Mouse (Mus musculus) embryonic facial prominence, embryonic 10.5 days (tissue): ENCODE measurements around the gene Tsfm. TPM values are rescaled to one million over a fixed set of nuclear protein-coding genes. Genes with fewer than 3 reads are reported as not detected.

Experiments
- DNase-seq: peaks from one replicate; pipeline ENCODE4 v3.0.0-alpha.2; 2017; ENCODE audit warnings: low spot score
- H3K27ac ChIP-seq: fragments of 300-500 bp; sonication (generic); replicated peaks from 2 replicates; pipeline ENCODE4 v1.5.1; 2016; ENCODE audit warnings: mild to moderate bottlenecking
- H3K27me3 ChIP-seq: fragments of 300-500 bp; sonication (generic); replicated peaks from 2 replicates; pipeline ENCODE4 v1.6.1; 2016; ENCODE audit warnings: low read depth, mild to moderate bottlenecking; ENCODE audit not compliant: poor library complexity, severe bottlenecking
- H3K36me3 ChIP-seq: fragments of 300-500 bp; sonication (generic); replicated peaks from 2 replicates; pipeline ENCODE4 v1.6.1; 2016; ENCODE audit warnings: mild to moderate bottlenecking, moderate library complexity
- H3K4me1 ChIP-seq: fragments of 300-500 bp; sonication (generic); 2 replicates; pipeline ENCODE4 v1.6.1; 2016
- H3K4me3 ChIP-seq: fragments of 300-500 bp; sonication (generic); 2 replicates; pipeline ENCODE4 v1.5.1; 2016; ENCODE audit warnings: mild to moderate bottlenecking, moderate library complexity
- H3K9me3 ChIP-seq: fragments of 300-500 bp; sonication (generic); 2 replicates; pipeline ENCODE4 v1.6.1; 2016; ENCODE audit warnings: mild to moderate bottlenecking
- WGBS: fragments of 180-500 bp; shearing (Covaris S2); methylation state at CpG from one replicate; pipeline ENCODE4 v1.1.7; 2016; 5-methylcytosine and 5-hydroxymethylcytosine counted together
- polyA plus RNA-seq: library from polyadenylated mRNA; unstranded; fragments of >200 nt; fragmentation: Nextera tagmentation; extraction: Ambion mirVana; gene quantifications from 2 replicates; pipeline ENCODE4 v1.2.1, GENCODE M21; 2016

The Tsfm gene
- polyA plus RNA-seq, 1 experiment from 2014 or later = 106 TPM

DNA sequence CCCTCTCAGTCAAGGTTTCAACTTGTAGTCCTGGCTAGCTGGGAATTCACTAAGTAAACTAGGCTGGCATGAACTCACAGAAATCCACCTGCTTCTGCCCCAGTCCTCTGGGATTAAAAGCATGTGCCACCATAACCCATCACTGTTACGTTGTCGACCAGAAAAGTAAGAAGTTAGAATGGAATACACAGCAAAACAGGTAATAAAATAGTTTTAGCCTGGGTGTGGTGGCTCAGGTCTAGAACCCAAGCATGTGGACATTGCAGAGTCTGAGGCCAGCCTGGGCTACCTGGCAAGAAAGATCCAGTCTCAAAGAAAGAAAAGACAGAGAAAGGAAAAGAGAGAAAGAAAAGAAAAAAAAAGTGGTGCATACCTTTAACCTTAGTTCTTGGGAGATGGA lies 30.9 kb upstream of the Tsfm start:
- Histone ChIP-seq H3K4me1 (peaks cover 58% of the 10 kb centered on the region), H3K4me3 (no peak overlapping the region), H3K27me3 (peaks cover 53% of the 10 kb centered on the region), H3K27ac (no peak overlapping the region), H3K36me3 (peaks cover 35% of the 10 kb centered on the region), H3K9me3 (no peaks in the 10 kb centered on the region)
- DNase-seq = no peak
- WGBS = 73% methylated on average over 2 of the region's 2 CpGs

DNA sequence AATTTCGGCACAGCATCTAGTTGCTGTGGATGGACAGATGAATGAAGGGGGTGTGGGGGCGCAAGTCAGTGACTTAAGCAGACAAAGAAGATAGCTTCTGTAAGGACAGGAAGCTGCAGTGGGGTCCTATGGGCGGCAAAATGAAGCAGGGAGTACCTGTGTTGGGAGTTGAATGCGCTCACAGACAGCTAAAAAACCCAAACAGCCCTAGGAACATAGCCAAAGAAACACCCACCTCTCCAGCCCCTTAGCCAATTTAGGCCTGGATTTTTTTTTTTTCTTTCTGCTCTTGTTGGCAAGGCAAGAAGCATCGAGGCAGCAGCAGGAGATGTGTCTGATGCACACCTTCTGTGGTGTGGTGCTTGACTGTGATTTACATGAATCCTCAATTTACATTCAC lies 30.4 kb upstream of the Tsfm start:
- no peak overlapping the region for H3K27ac ChIP-seq

DNA sequence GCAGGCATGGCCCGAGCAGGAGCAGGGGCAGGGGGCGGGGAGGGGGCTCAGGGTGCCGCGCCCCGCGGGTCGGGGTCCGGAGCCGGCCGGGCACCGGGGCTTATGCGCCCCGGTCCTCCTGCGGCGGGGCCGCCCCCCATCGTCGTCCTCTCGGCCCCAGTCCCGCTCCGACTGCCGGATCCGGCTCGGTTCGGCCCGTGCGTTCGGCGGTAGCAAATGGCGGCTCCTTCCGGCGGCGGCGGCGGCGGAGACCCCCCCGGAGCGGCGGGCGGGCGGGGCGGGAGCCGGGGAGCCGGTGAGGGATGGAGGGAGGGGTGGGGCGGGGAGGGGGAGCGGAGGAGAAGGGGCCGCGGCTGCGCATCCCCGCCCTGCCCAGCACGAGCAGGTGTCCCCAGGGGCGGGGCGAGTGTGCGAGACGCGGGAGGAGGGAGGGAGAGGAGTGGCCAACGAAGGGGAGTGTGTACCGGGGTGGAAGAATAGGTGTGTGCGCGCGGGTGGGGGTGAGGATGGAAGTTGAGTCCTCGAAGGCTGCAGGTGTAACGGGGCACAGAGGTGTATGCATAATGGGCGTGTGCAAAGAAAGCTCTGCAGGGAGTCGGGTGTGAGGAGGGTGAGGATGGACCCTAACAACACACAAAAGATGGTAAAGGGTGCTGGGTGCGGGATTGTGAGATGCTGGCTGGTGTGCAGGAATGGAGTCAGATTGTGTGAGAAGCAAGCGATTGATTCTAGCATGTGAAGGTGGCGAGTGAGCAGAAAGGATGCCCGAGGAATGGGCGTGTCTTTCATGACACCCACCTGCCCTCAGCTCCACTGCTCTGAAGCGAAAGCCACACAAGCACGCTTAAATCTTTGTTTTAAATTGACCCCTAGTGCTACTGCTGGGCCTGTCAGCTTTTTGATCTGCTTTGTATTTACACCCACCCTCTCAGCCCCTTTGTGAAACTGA lies 29.6 kb upstream of the Tsfm start, which contains the start of gene March9:
TSS of gene March9 (minus strand) at position 217 of the 949 bp plus-strand sequence.
- peak within 1 kb of the TSS; percentile 95 for H3K4me3 ChIP-seq
- peaks cover 35% of the 10 kb centered on the region for H3K36me3 ChIP-seq
- H3K27me3 ChIP-seq = peaks cover 61% of the 10 kb centered on the region
- peak; percentile 82 for DNase-seq
- H3K27ac ChIP-seq = peak within 1 kb of the TSS; percentile 88
- peaks cover 56% of the 10 kb centered on the region for H3K4me1 ChIP-seq
- under 1% methylated on average over 67 of the region's 72 CpGs for WGBS
- no peaks in the 10 kb centered on the region for H3K9me3 ChIP-seq

More for the DNA sequence above, 30.4 kb upstream of the Tsfm start:
- Histone ChIP-seq H3K27me3 (peaks cover 58% of the 10 kb centered on the region), H3K4me3 (peak overlapping the region; percentile 95; the same call in 1 of the 2 replicates), H3K4me1 (peaks cover 57% of the 10 kb centered on the region), H3K9me3 (no peaks in the 10 kb centered on the region), H3K36me3 (peaks cover 35% of the 10 kb centered on the region)
- no peak for DNase-seq
- 36% methylated on average over 5 of the region's 5 CpGs for WGBS

GRCm38 (mm10) chr10:127059174-127059967 lies 28.7 kb upstream of the Tsfm start:
- DNase-seq = peak; percentile 67
- under 1% methylated on average over 92 of the region's 92 CpGs for WGBS

DNA sequence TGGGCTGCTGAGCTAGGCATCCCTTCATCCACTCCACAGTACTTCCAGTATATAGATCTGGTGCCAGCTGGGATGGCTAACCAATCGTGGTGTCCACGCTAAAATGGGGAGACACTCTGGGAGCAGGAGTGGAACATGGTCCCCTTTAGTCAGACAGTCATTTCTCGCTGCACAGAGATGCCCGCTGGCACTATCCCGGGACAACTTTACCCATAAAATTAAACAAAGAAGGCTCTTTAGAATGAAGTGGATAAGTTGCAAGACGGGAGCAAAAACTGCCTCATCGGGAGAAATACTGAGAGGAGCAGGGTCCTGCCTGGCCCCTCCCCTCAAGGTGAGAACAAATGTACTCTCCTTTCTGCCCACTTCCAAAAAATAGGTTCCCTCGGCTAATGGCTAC lies 28.1 kb upstream of the Tsfm start:
- H3K36me3 ChIP-seq = peaks cover 27% of the 10 kb centered on the region
- peaks cover 48% of the 10 kb centered on the region for H3K4me1 ChIP-seq
- no peaks in the 10 kb centered on the region for H3K9me3 ChIP-seq
- peaks cover 63% of the 10 kb centered on the region for H3K27me3 ChIP-seq
- DNase-seq = no peak
- H3K27ac ChIP-seq = 0 out of 2 replicates have a peak overlapping the region, but pooled peaks have one; percentile 10
- 14% methylated on average over 8 of the region's 8 CpGs for WGBS
- H3K4me3 ChIP-seq = peak overlapping the region; percentile 95

More at GRCm38 (mm10) chr10:127059174-127059967, 28.7 kb upstream of the Tsfm start:
- peak overlapping the region; percentile 88 for H3K27ac ChIP-seq
- no peaks in the 10 kb centered on the region for H3K9me3 ChIP-seq
- H3K4me1 ChIP-seq = peaks cover 48% of the 10 kb centered on the region
- peaks cover 29% of the 10 kb centered on the region for H3K36me3 ChIP-seq
- peak overlapping the region; percentile 95 for H3K4me3 ChIP-seq
- peaks cover 61% of the 10 kb centered on the region for H3K27me3 ChIP-seq

- peak; percentile 88 for DNase-seq
- Histone ChIP-seq H3K4me1 (peaks cover 48% of the 10 kb centered on the region), H3K27ac (no peak overlapping the region), H3K27me3 (peaks cover 66% of the 10 kb centered on the region), H3K9me3 (no peaks in the 10 kb centered on the region), H3K4me3 (peak overlapping the region; percentile 95), H3K36me3 (peaks cover 27% of the 10 kb centered on the region)
- WGBS = 1% methylated on average over 9 of the region's 9 CpGs
Observed at GRCm38 (mm10) chr10:127058161-127058560, 27.5 kb upstream of the Tsfm start.

DNA sequence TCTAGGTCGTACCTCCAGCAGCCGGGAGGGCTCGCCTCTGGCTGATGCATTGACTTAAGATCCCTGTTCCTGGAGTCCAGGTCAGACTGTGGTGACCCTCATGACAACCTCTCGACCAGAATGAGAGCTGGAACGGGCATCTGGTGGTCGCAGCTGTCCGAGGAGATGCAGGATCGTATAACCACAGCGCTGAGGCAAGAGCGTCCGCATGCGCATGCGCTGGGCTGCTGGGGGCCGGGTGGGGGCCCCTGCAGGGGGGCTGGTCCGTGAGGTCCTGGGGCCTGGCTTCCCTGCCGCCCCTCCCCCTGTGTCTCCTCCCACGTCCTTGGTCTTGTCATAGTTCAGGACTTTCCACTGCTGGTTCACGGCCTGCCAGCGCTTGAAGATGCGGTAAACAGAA lies 25.9 kb upstream of the Tsfm start:
- 85% methylated on average over 20 of the region's 20 CpGs for WGBS
- peaks cover 74% of the 10 kb centered on the region for H3K27me3 ChIP-seq
- H3K4me1 ChIP-seq = peaks cover 42% of the 10 kb centered on the region
- peak overlapping the region; percentile 13; the same call in 1 of the 2 replicates for H3K4me3 ChIP-seq
- peaks cover 27% of the 10 kb centered on the region for H3K36me3 ChIP-seq
- H3K27ac ChIP-seq = no peak overlapping the region
- H3K9me3 ChIP-seq = no peaks in the 10 kb centered on the region
- DNase-seq = no peak

DNA sequence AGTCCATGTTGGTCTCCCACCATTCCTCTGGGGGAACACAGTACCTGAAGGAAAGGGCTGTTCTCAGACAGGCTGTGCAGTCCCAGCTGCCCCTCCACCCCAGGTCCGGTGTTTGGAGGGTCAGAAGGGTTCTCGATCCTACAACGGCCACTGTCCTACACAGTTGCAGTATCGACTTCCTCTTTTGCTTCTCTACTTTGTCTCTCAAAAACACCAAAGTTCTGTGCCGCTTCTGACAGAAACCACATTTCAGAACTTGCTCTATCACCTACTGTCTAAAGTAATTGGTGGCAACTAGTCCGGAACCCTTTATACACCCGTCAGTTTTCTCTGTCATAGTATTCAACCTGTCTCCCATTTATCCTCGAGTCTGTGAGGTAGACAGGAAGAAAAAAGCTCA lies 24.8 kb upstream of the Tsfm start:
- peaks cover 33% of the 10 kb centered on the region for H3K4me1 ChIP-seq
- no peak for DNase-seq
- no peak overlapping the region for H3K27ac ChIP-seq
- H3K9me3 ChIP-seq = no peaks in the 10 kb centered on the region
- peaks cover 74% of the 10 kb centered on the region for H3K27me3 ChIP-seq
- peaks cover 27% of the 10 kb centered on the region for H3K36me3 ChIP-seq
- WGBS = 88% methylated on average over 8 of the region's 8 CpGs
- H3K4me3 ChIP-seq = no peak overlapping the region

- H3K27ac ChIP-seq = no peak overlapping the region
- peaks cover 27% of the 10 kb centered on the region for H3K36me3 ChIP-seq
- peaks cover 32% of the 10 kb centered on the region for H3K4me1 ChIP-seq
- peaks cover 74% of the 10 kb centered on the region for H3K27me3 ChIP-seq
- no peaks in the 10 kb centered on the region for H3K9me3 ChIP-seq
- 67% methylated on average over 4 of the region's 4 CpGs for WGBS
- H3K4me3 ChIP-seq = no peak overlapping the region
- DNase-seq = peak; percentile 62
Observed at GRCm38 (mm10) chr10:127054646-127055045, 24.0 kb upstream of the Tsfm start.

DNA sequence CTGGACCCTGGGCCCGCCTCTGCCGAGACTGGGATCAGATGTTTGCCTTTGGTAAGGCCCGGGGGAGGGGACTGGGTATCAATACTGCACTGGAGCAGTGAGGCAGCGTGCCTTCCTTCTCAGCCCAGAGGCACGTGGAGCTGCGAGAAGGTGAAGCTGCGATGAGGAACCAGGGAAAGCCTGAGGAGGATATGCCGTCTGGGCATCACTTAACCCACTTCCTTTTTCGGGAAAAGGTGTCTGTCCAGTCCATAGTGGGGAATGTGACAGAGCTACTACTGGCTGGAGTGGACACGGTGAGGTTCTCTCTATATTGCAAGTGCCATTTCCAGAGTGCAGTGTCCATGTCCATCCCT lies 19.5 kb upstream of the Tsfm start:
- 18% methylated on average over 10 of the region's 10 CpGs for WGBS
- peaks cover 16% of the 10 kb centered on the region for H3K4me1 ChIP-seq
- H3K4me3 ChIP-seq = peak overlapping the region; percentile 42; the same call in 1 of the 2 replicates
- no peak overlapping the region for H3K27ac ChIP-seq
- H3K9me3 ChIP-seq = no peaks in the 10 kb centered on the region
- peaks cover 17% of the 10 kb centered on the region for H3K36me3 ChIP-seq
- no peak for DNase-seq
- H3K27me3 ChIP-seq = peaks cover 73% of the 10 kb centered on the region

DNA sequence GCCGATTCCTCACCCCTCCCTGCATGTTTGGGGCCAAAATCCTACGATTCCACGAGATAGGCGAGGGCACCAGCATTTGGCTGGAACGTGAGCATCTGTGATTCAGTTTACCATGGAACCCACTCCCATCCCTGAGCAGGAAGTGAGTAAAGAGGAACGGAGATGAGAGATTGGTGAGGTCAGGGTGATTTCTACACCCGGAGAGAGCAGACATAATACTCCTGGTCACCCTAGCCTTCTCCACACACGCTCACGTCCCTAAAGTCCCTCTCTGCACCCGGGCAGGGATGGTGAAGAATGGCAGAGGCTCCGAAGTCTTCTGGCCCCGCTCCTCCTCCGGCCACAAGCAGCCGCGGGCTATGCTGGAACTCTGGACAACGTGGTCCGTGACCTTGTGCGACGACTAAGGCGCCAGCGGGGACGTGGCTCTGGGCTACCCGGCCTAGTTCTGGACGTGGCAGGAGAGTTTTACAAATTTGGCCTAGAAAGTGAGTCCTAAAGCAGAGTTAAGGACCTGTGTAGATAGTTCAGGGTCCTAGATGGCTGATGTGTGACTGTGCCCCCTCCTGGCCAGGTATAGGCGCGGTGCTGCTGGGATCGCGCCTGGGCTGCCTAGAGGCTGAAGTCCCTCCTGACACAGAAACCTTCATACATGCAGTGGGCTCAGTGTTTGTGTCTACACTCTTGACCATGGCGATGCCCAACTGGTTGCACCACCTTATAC lies 18.9 kb upstream of the Tsfm start:
- WGBS = 3% methylated on average over 29 of the region's 29 CpGs
- H3K27ac ChIP-seq = no peak overlapping the region
- H3K4me3 ChIP-seq = peak overlapping the region; percentile 42
- no peaks in the 10 kb centered on the region for H3K9me3 ChIP-seq
- peaks cover 16% of the 10 kb centered on the region for H3K4me1 ChIP-seq
- H3K36me3 ChIP-seq = peaks cover 21% of the 10 kb centered on the region
- peaks cover 73% of the 10 kb centered on the region for H3K27me3 ChIP-seq
- no peak for DNase-seq
